Mouse (Mus musculus): ENCODE measurements around the gene Abcg1.

The Abcg1 gene

DNA sequence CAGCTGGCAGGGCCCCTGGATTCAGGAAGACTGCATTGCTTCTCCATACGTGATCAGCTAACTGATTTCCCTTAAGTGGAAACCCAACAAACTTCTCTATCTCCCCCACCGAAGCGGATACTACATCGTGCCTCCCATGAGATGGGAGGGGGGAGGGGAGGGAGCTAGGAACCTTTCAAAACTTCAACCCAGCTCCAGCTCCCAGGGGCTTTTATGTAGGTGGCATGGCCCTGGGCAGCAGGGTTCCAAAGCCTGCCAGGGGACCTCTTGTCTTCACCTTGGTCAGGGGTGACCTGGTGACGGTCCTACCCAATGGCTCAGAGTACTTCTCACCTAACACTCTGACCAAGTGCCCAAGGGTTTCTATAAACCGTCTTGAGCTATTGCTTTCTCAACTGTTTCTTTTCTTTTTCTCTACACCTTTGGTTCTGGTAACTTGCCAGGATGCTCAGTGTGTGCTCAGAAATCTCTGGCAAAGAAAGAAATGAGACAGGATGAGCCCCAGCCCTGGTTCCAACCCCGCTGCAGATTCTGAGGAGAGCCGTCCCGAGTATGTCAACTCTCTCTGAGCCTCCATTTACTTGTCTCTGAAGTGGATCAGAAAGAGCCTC, 71.3 kb downstream of the Abcg1 start:
- no peak for DNase-seq (ENCODE audit: low read depth, low spot score)

DNA sequence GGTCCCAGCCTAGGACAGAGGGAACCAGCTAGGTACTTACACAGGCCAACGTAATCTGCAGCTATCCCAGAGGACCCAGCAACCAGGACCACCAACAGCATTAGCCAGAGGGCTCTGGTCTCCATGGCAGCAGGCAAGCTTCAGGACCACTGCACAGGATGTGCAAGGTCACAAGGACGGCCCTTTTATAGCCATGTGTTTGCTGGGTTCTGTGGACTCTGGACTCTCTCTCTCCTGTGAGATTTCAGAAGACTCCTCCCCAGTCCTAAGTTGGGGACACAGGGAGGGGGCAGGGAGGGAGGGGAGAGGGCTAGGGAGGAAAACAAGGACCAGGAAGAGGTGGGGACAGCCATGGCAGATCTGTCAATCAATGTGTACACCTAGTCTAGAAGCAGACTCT, 72.0 kb downstream of the Abcg1 start, which contains the start of gene Tff3:
Gene Tff3, minus strand, starts transcription at position 195 of the 400 bp plus-strand sequence.
- no peak for DNase-seq (ENCODE audit: low read depth, low spot score)

GRCm38 (mm10) chr17:31131269-31131821, 73.9 kb downstream of the Abcg1 start:
- no peak for DNase-seq (ENCODE audit: low read depth, low spot score)

- peak; percentile 89 for DNase-seq (ENCODE audit: low read depth, low spot score)
These were observed 76.3 kb downstream of the Abcg1 start for GRCm38 (mm10) chr17:31133776-31134175.

DNA sequence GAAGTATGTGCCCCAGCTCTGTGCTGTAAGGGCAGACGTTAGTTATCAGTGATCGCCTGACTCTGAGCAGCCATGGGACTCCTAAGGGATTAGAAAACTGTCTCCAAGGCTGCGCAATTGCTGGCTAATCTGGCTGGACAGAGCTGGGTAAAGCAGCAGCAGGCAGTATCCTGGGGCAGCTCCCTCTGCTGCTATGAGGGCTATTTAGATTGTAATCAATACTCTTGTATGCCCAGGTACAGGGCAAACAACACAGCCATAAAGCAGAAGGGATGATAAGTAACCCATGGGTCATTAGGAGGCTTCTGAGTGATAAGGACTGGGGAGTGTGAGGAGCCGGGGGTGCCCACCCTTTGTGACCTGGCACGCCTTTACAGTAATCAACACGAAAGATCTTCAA, 77.4 kb downstream of the Abcg1 start:
- no peak for DNase-seq (ENCODE audit: low read depth, low spot score)

- DNase-seq (ENCODE audit: low read depth, low spot score), result no peak
These were observed 78.8 kb downstream of the Abcg1 start for GRCm38 (mm10) chr17:31136291-31136690.

DNA sequence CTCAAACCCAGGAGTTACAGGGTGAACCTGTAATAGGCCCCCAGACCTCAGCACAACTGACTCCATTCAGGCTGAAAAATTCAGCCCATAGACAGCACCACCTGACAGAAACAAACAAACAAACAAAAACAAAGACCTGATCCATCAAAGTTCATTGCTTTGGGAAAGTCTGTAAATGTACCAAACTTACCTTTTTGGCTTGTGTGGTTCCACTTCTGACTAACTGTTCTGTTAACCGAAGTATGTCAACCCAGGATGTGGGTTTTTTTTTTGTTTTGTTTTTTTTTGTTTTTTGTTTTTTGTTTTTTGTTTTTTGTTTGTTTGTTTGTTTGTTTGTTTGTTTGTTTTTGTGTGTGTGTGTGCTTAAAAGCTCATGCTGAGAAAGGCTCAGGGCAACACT, 79.3 kb downstream of the Abcg1 start:
- no peak for DNase-seq (ENCODE audit: low read depth, low spot score)

DNA sequence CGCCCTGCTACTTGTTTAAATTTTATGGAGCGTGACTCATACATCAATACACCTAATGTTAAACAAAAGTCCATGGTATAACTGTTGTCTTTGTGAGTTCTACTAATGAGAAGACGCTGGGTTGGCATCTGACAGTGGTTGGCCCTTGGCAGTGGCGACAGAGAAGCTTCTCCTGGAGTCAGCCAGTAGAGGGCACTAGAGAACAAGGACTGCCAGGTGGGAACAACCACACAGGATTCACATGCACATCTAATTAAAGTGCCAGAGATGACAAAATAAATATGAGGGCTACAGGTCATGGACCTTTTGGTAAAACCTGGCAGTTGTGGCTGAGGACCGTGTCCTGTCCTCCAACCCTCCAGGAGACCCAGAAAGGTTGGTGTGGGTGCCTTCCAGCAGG, 80.9 kb downstream of the Abcg1 start:
- DNase-seq (ENCODE audit: low read depth, low spot score), result peak; percentile 67

- no peak for DNase-seq (ENCODE audit: low read depth, low spot score)
These were observed 84.6 kb downstream of the Abcg1 start for GRCm38 (mm10) chr17:31142116-31142515.

- peak; percentile 62 for DNase-seq (ENCODE audit: low read depth, low spot score)
These were observed 86.9 kb downstream of the Abcg1 start, which contains the start of gene Tff2 for GRCm38 (mm10) chr17:31144040-31145037. Gene Tff2 (minus strand): TSS chr17:31144282.

GRCm38 (mm10) chr17:31145998-31146397, 88.5 kb downstream of the Abcg1 start:
- DNase-seq (ENCODE audit: low read depth, low spot score), result no peak

DNA sequence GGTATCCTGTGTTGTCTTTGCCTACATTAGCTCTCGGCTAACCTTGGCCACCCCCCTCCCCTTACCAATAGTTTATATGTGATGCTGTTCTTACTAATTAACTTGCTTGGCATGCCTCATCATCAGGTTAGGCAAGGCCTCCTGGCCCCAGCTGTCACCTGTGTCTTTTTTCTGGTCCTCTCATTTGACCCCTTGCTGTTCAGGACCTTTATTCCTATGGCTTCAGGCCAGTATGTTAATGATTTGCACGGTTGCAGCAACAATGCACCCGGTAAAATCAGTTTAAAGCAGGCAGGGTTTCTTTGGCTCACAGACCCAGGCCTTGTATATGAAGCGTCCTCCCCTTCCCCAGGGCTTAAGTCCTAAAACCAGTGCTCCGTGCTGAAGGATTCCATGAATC, 95.0 kb downstream of the Abcg1 start:
- no peak for DNase-seq (ENCODE audit: low read depth, low spot score)

- no peak for DNase-seq (ENCODE audit: low read depth, low spot score)
These were observed 95.6 kb downstream of the Abcg1 start for GRCm38 (mm10) chr17:31152966-31153499.

DNA sequence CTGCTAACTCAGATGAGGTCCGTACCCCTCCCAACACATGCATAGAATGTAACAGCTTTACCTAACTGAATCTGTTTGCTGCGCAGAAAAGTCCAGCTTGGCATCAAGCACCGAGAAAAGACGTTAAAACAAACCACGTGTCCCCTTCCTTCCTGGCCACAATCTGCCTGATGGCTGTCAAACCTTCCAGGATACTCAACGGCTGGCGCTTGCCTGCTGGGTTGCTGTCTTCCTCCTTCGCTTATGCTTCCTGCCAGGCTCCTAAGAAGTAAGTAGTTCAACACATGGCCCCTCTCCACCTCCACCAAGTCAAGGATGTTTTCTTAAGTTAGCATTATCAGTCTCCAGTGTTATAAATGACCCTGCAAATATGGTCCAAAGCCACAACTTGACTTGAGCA, 96.3 kb downstream of the Abcg1 start:
- DNase-seq (ENCODE audit: low read depth, low spot score), result no peak

DNA sequence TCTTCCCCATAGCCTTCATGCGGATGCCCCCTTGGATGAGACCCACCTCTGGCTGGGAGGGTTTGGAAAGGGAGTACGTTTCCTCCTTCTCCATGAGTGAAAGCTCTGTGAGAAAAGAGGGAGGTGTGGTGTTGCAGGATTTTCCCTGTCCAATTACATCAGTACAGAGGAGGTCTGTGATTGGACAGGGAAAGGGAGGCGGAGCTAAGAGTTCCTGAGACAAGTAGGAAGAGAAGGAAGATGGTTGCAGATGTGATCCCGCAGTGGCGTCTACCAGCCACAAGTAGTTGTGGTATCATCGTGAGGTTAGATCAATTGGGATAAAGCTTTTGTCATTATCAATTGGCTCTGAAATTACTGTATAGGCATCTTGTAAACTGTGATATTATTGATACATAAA, 100.4 kb downstream of the Abcg1 start:
- peak; percentile 83 for DNase-seq (ENCODE audit: low read depth, low spot score)

GRCm38 (mm10) chr17:31160291-31160690, 102.8 kb downstream of the Abcg1 start:
- DNase-seq (ENCODE audit: low read depth, low spot score), result no peak

GRCm38 (mm10) chr17:31162607-31163006, 105.1 kb downstream of the Abcg1 start:
- no peak for DNase-seq (ENCODE audit: low read depth, low spot score)

GRCm38 (mm10) chr17:31163821-31164220, 106.3 kb downstream of the Abcg1 start:
- DNase-seq (ENCODE audit: low read depth, low spot score), result no peak

DNA sequence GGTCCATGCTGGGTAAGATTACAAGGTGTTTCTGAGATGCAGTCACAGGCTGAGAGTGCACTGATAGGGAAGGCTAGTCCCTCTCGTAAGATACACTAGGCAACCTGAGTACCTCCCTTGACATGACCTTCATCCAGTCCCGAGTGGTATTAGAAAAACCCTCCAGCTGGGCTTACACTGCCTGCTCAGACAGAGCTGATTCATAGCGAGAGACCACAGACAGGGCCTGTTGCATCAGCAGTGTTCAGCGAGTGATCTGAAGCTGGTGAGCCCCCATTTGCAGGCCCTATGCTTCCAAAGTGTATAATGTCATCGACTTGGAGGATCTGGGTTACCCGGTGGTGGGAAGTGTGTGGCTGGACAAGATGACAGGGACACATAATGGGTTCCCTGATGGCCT, 107.7 kb downstream of the Abcg1 start, which contains the start of gene Tff1:
Gene Tff1, minus strand, starts transcription at position 151 of the 400 bp plus-strand sequence.
- DNase-seq (ENCODE audit: low read depth, low spot score), result no peak
